In genomic region chr7:100159105-100159841, GRCm38 (mm10) we compare ENCODE assay signal across 8 mouse cellular contexts. TPM values are rescaled to one million over a fixed set of nuclear protein-coding genes. Genes with fewer than 3 reads are reported as not detected.
DNase-seq lines count a peak whose midpoint lies in the region; ATAC-seq lines count a peak whose summit lies in the region.

TSS of gene Lipt2 (plus strand) at chr7:100159277.

- H3K9me3 ChIP-seq in megakaryocyte, embryonic 14.5 days = no peaks in the 10 kb centered on the region

- ATAC-seq in common myeloid progenitor, adult 5-6 weeks (replicated peaks; ENCODE audit: low read depth, poor library complexity, severe bottlenecking) = peak; percentile 84

- no peaks in the 10 kb centered on the region for H3K36me3 ChIP-seq in megakaryocyte, embryonic 14.5 days (replicated peaks; ENCODE audit: low read length)

- peak within 1 kb of the TSS; percentile 95 for H3K4me3 ChIP-seq in megakaryocyte, embryonic 14.5 days (replicated peaks)

- H3K27me3 ChIP-seq in megakaryocyte, embryonic 14.5 days (replicated peaks) = peaks cover 9% of the 10 kb centered on the region

- DNase-seq in ZHBTc4 (ENCODE audit: low read depth, low spot score) = peak; percentile 95
- peak; percentile 89 to 95 for DNase-seq in gastrocnemius, adult 8-10 months (ENCODE audit: low spot score in 2 of 2)
- peak; percentile 46 for DNase-seq in hindlimb bud, embryonic 11.5 days (ENCODE audit: extremely low spot score, low read depth, low spot score)
- DNase-seq in left cerebral cortex, adult 8-10 months (ENCODE audit: low spot score in 2 of 2) = peak; percentile 82 to 90
- DNase-seq in right cerebral cortex, postnatal 10 days (ENCODE audit: low spot score in 2 of 2) = peak; percentile 93 to 94
- DNase-seq in urinary bladder, postnatal 25 days (ENCODE audit: low spot score) = peak; percentile 90

- peaks cover 16% of the 10 kb centered on the region for H3K4me1 ChIP-seq in megakaryocyte, embryonic 14.5 days

RNA-seq across cellular contexts. Expression of gene Lipt2, which starts in this region (rescaled TPM):
- total RNA-seq in common myeloid progenitor, adult 5-6 weeks (2017) = 5.6 and 9.6 TPM in 2 replicates
- total RNA-seq in gastrocnemius, adult 8-10 months (2022) = 1 to 10 TPM; 4.1 to 5.6 (median 4.5) TPM
- 1 to 10 TPM; 3.7 to 6.4 (median 5.3) TPM for total RNA-seq in left cerebral cortex, adult 8-10 months (2022)
- polyA plus RNA-seq in megakaryocyte, embryonic 14.5 days (2012; ENCODE audit: insufficient read depth, low replicate concordance) = 2.3 and 3.1 TPM in 2 replicates

Comparison
In these comparisons a context has a peak if more than half of its experiments do, and no peak if none do; other contexts are left out.
1. Peak in every context shown above with its lines: DNase-seq, ATAC-seq and H3K4me3 ChIP-seq.